ENCODE assay signal across 17 mouse cellular contexts in the genomic region with DNA sequence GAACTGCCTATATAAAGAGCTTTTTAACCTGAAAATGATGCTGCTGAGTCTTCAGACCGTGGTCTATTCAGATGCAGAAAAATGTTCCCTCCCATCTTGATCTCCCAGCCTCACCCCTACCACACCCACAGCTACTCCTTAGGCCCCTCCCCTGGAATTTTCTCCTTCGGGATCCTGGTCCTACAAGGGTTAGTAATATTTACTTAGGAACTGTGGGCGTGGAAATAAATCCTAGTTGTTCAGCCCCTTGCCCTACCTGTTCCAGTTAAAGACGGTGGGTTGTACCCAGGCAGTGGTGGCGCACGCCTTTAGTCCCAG. TPM values are rescaled to one million over a fixed set of nuclear protein-coding genes. Genes with fewer than 3 reads are reported as not detected.
DNase-seq lines count a peak whose midpoint lies in the region; ATAC-seq lines count a peak whose summit lies in the region.
"Had no signal": no experiment of that assay in that cellular context is flagged by ENCODE, and none has a peak within 500 bp of the region (broad histone marks: within the 10 kb centered on the region; RNA-seq: fewer than 3 reads in every experiment).

No protein-coding gene starts in this region.

- peaks cover 95% of the 10 kb centered on the region for H3K27me3 ChIP-seq in forebrain, embryonic 10.5 days (ENCODE audit: poor library complexity, severe bottlenecking)
- peaks cover 92% of the 10 kb centered on the region for H3K27me3 ChIP-seq in hindbrain, embryonic 13.5 days
- peaks cover 34% of the 10 kb centered on the region for H3K27me3 ChIP-seq in midbrain, embryonic 16.5 days (ENCODE audit: control insufficient read depth, insufficient read depth, low read depth, low read length)

- no peaks in the 10 kb centered on the region for H3K36me3 ChIP-seq in forebrain, embryonic 10.5 days (replicated peaks)
- H3K36me3 ChIP-seq in hindbrain, embryonic 13.5 days: no peaks in the 10 kb centered on the region
- H3K36me3 ChIP-seq in midbrain, embryonic 16.5 days (ENCODE audit: control insufficient read depth, insufficient read depth, low read length): no peaks in the 10 kb centered on the region
- H3K36me3 ChIP-seq: embryonic facial prominence, embryonic 12.5 days; intestine, embryonic 15.5 days had no signal

- peak; percentile 12 for DNase-seq in embryo, embryonic 10 days (ENCODE audit: low spot score)
- no peak for DNase-seq in embryo, embryonic 10.5 days (ENCODE audit: low spot score)
- no peak for DNase-seq in forebrain, embryonic 10.5 days (ENCODE audit: extremely low spot score, low spot score)
- DNase-seq in cerebellum, adult 8-10 months: no peak
- DNase-seq: cerebellum, adult 2 months; spleen, adult 18-20 months had no signal

- H3K9me3 ChIP-seq in forebrain, embryonic 10.5 days: no peaks in the 10 kb centered on the region
- H3K9me3 ChIP-seq in hindbrain, embryonic 13.5 days: no peaks in the 10 kb centered on the region
- no peaks in the 10 kb centered on the region for H3K9me3 ChIP-seq in midbrain, embryonic 16.5 days (replicated peaks; ENCODE audit: control insufficient read depth, low read length, poor library complexity, severe bottlenecking)
- H3K9me3 ChIP-seq: embryonic facial prominence, embryonic 12.5 days; intestine, embryonic 15.5 days had no signal

- H3K4me2 ChIP-seq in hindbrain, embryonic 13.5 days: peak overlapping the region; percentile 57
- peak overlapping the region; percentile 71 for H3K4me2 ChIP-seq in midbrain, embryonic 16.5 days (ENCODE audit: low read length)

- WGBS in forebrain, embryonic 10.5 days: 56% methylated on average over 6 of the region's 6 CpGs
- WGBS in hindbrain, embryonic 13.5 days: 52% methylated on average over 6 of the region's 6 CpGs
- WGBS in midbrain, embryonic 16.5 days: 50% methylated on average over 6 of the region's 6 CpGs

- peak overlapping the region; percentile 97 for H3K27ac ChIP-seq in forebrain, embryonic 10.5 days
- H3K27ac ChIP-seq in hindbrain, embryonic 13.5 days: no peak overlapping the region
- H3K27ac ChIP-seq in midbrain, embryonic 16.5 days (ENCODE audit: low read length): peak overlapping the region; percentile 76
- H3K27ac ChIP-seq: embryonic facial prominence, embryonic 12.5 days; intestine, embryonic 15.5 days had no signal

- ATAC-seq in hindbrain, embryonic 13.5 days (ENCODE audit: low FRiP score): no peak
- no peak for ATAC-seq in midbrain, embryonic 16.5 days
- no peak for ATAC-seq in megakaryocyte progenitor cell, adult 5-6 weeks (replicated peaks; ENCODE audit: poor library complexity)
- no peak for ATAC-seq in granulocyte monocyte progenitor cell, adult 5-6 weeks (replicated peaks; ENCODE audit: poor library complexity, severe bottlenecking)
- ATAC-seq: intestine, embryonic 15.5 days; lung, postnatal 0 days had no signal

- H3K9ac ChIP-seq in hindbrain, embryonic 13.5 days: no peak overlapping the region
- H3K9ac ChIP-seq in midbrain, embryonic 16.5 days (ENCODE audit: low read depth, low read length): peak overlapping the region; percentile 51; the same call in 1 of the 2 replicates
- H3K9ac ChIP-seq: embryonic facial prominence, embryonic 12.5 days; intestine, embryonic 15.5 days had no signal

- H3K4me1 ChIP-seq in forebrain, embryonic 10.5 days: peaks cover 91% of the 10 kb centered on the region
- peaks cover 65% of the 10 kb centered on the region for H3K4me1 ChIP-seq in hindbrain, embryonic 13.5 days (replicated peaks)
- H3K4me1 ChIP-seq in midbrain, embryonic 16.5 days (ENCODE audit: control insufficient read depth, insufficient read depth, low read length): peaks cover 31% of the 10 kb centered on the region

- H3K4me3 ChIP-seq in forebrain, embryonic 10.5 days: peak overlapping the region; percentile 59
- H3K4me3 ChIP-seq in hindbrain, embryonic 13.5 days: no peak overlapping the region
- no peak overlapping the region for H3K4me3 ChIP-seq in midbrain, embryonic 16.5 days (ENCODE audit: low read depth, low read length)
- H3K4me3 ChIP-seq: intestine, embryonic 15.5 days had no signal

RNA-seq across cellular contexts. Expression of a gene that starts 36.6 kb away (rescaled TPM):
- 4.2 and 4.3 TPM in 2 replicates for polyA plus RNA-seq in forebrain, embryonic 10.5 days (2016; fragmentation: Nextera tagmentation; extraction: Ambion mirVana)
- polyA plus RNA-seq in hindbrain, embryonic 13.5 days (2015; fragmentation: Nextera tagmentation; extraction: Ambion mirVana): 2.0 and 2.4 TPM in 2 replicates
- 1.6 and 2.2 TPM in 2 replicates for polyA plus RNA-seq in midbrain, embryonic 16.5 days (2015; fragmentation: Nextera tagmentation; extraction: Ambion mirVana)
- total RNA-seq in megakaryocyte progenitor cell, adult 5-6 weeks (2015): not detected in 2 replicates
- total RNA-seq in megakaryocyte progenitor cell, adult 5-6 weeks (2017): not detected in 2 replicates
- not detected in 2 replicates for total RNA-seq in granulocyte monocyte progenitor cell, adult 5-6 weeks (2014; fragmentation: Nextera tagmentation)
- total RNA-seq in granulocyte monocyte progenitor cell, adult 5-6 weeks (2017): not detected in 2 replicates
- total RNA-seq: gastrocnemius, postnatal 4 days; liver, adult 2 months had no signal
- polyA plus RNA-seq: heart, embryonic 16.5 days; intestine, embryonic 15.5 days; large intestine, adult 2 months; liver, adult 2 months; lung, postnatal 0 days had no signal
